Mouse (Mus musculus): Measurements from ENCODE around the gene Pom121. TPM values are rescaled to one million over a fixed set of nuclear protein-coding genes. Genes with fewer than 3 reads are reported as not detected.
A peak's percentile ranks its signal among the peaks of the same experiment; 100 is the strongest.
"Not testable (repeated sequence)": the region's sequence is repeated elsewhere in the genome, so short reads cannot be mapped to it uniquely, and the experiment has no call there.

Pom121 gene
- polyA plus RNA-seq, 1 experiment = 36.0 TPM

DNA sequence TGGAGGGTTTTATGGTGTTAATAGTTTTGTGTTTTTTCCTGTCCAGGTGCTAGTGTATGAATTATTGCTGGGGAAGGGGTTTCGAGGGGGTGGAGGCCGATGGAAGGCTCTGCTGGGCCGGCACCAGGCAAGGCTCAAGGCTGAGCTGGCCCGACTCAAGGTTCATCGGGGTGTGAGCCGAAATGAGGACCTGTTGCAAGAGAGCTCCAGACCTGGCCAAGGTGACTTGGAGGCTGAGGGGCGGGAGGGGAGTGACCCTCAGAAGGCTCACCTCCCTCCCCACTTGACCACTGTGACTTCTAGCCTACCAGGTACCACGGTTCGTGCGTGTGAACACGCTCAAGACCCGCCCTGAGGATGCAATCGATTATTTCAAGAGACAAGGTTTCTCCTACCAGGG, 23.2 kb downstream of the Pom121 start:
- Histone ChIP-seq H3K36me3 (replicated peaks; ENCODE audit: low read length) (peaks cover 48% of the 10 kb centered on the region), H3K4me3 (replicated peaks) (peak overlapping the region; percentile 7), H3K27me3 (replicated peaks) (peaks cover 8% of the 10 kb centered on the region), H3K9me3 (no peaks in the 10 kb centered on the region), H3K4me1 (peaks cover 38% of the 10 kb centered on the region)
- TF ChIP-seq FLI1 (IDR thresholded peaks at IDR 0.05; ENCODE audit: low read length) (no peak), GATA1 (IDR thresholded peaks at IDR 0.05; ENCODE audit: borderline replicate concordance, low read length) (no peak)

DNA sequence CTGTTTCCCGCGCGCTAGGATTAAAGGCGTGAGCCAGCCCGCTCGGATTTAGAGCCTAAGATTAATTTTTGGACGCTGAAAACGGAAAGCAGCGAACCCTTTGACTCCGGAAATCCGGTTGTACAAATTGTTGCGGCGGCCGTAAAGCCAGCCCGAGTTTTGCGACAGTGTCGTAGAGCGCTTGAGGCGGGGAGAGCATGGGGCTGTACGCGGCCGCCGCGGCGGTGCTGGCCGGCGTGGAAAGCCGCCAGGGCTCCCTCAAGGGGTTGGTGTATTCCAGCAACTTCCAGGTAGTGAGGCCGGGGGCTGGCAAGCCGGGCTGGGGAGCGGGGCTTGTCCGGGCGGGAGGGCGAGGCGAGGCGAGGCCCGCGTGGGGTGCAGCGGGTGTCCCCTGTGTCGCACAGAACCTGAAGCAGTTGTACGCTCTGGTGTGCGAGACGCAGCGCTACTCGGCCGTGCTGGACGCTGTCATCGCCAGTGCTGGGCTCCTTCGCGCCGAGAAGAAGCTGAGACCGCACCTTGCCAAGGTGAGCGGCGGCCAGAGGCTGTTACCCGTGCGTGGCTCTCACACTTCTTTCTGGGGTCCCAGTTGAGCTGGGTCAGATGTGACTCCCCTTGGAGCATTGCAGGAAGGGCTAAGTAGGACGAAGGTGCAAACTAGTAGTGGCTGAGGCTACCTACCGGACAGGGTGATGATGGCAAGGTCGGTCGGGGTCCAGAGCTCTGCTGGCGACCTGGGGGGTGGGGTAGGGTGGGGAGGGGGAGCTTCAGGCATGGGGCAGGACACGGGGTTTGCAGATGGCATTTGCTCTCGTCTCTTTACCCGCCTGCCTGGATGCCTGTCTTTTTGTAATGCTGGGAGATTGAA, 24.3 kb downstream of the Pom121 start, which contains the start of gene Nsun5:
TSS of gene Nsun5 (plus strand) at position 167 of the 868 bp plus-strand sequence.
- peak within 1 kb of the TSS; percentile 100 for H3K4me3 ChIP-seq (replicated peaks)
- TF ChIP-seq FLI1 (IDR thresholded peaks at IDR 0.05; ENCODE audit: low read length) = peak; percentile 55; the same call in 1 of the 2 replicates
- no peak for TF ChIP-seq GATA1 (IDR thresholded peaks at IDR 0.05; ENCODE audit: borderline replicate concordance, low read length)

DNA sequence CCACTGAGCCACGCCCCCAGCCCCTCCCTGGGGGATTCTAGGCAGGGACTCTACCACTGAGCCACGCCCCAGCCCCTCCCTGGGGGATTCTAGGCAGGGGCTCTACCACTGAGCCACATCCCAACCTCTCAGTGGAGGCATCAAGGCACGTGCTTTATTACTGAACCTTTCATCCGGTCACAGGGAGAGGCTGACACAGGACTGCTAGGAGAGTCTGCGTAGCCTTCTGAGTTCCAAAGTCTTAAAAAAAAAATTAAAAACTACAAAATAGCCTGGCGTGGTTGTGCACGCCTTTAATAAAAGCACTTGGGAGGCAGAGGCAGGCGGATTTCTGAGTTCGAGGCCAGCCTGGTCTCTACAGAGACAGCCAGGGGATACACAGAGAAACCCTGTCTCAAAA, 25.1 kb downstream of the Pom121 start:
- peaks cover 28% of the 10 kb centered on the region for H3K36me3 ChIP-seq (replicated peaks; ENCODE audit: low read length)
- peaks cover 42% of the 10 kb centered on the region for H3K4me1 ChIP-seq
- H3K27me3 ChIP-seq (replicated peaks) = peaks cover 22% of the 10 kb centered on the region
- H3K4me3 ChIP-seq (replicated peaks) = peak overlapping the region; percentile 100
- H3K9me3 ChIP-seq = not testable (repeated sequence)

More for the DNA sequence above, 24.3 kb downstream of the Pom121 start, which contains the start of gene Nsun5:
- Histone ChIP-seq H3K9me3 (no peaks in the 10 kb centered on the region), H3K36me3 (replicated peaks; ENCODE audit: low read length) (peaks cover 37% of the 10 kb centered on the region), H3K4me1 (peaks cover 42% of the 10 kb centered on the region), H3K27me3 (replicated peaks) (peaks cover 17% of the 10 kb centered on the region)

DNA sequence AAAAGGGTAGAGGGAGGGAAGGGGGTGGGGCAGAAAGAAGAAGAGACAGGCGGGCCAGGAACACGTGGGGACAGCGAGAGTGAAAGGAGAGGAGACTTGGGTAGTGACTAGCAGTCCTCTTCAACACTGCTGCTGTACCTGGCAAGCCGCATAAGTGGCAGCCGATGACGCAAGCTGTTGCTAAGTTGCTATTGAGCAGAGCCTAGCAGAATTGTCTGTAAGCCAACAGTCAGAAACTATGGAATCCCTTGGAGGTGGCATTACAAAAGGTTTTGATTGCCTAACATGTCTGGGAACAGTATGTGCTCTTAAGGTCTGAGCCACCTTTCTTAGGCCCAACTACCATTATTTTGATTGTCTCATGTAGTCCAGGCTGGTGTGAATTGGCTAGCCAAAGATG, 26.0 kb downstream of the Pom121 start:
- peaks cover 51% of the 10 kb centered on the region for H3K4me1 ChIP-seq
- H3K36me3 ChIP-seq (replicated peaks; ENCODE audit: low read length) = peaks cover 20% of the 10 kb centered on the region
- TF ChIP-seq GATA1 (IDR thresholded peaks at IDR 0.05; ENCODE audit: borderline replicate concordance, low read length) (no peak), FLI1 (IDR thresholded peaks at IDR 0.05; ENCODE audit: low read length) (no peak)
- no peaks in the 10 kb centered on the region for H3K9me3 ChIP-seq
- H3K27me3 ChIP-seq (replicated peaks) = peaks cover 30% of the 10 kb centered on the region
- peak overlapping the region; percentile 28 for H3K4me3 ChIP-seq (replicated peaks)

DNA sequence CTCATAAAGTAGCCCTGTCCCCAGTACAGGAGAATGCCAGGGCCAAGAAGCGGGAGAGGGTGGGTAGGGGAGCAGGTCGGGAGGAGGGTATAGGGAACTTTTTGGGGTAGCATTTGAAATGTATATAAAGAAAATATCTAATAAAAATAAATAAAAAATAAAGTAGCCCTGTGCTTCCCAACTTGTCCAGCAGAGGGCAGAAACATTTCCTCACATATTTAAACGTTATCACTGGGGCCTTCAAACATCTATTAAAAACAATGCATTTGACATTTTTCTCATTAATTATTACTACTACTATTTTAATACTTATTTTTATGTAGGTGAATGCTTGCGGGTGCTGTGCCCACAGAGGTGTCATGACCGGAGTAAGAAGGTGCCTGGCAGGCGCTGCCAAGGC, 26.5 kb downstream of the Pom121 start:
- H3K4me3 ChIP-seq (replicated peaks) = no peak overlapping the region
- H3K9me3 ChIP-seq = no peaks in the 10 kb centered on the region
- H3K36me3 ChIP-seq (replicated peaks; ENCODE audit: low read length) = peaks cover 15% of the 10 kb centered on the region
- peaks cover 53% of the 10 kb centered on the region for H3K4me1 ChIP-seq
- H3K27me3 ChIP-seq (replicated peaks) = peaks cover 30% of the 10 kb centered on the region
- TF ChIP-seq GATA1 (IDR thresholded peaks at IDR 0.05; ENCODE audit: borderline replicate concordance, low read length) (no peak), FLI1 (IDR thresholded peaks at IDR 0.05; ENCODE audit: low read length) (no peak)

DNA sequence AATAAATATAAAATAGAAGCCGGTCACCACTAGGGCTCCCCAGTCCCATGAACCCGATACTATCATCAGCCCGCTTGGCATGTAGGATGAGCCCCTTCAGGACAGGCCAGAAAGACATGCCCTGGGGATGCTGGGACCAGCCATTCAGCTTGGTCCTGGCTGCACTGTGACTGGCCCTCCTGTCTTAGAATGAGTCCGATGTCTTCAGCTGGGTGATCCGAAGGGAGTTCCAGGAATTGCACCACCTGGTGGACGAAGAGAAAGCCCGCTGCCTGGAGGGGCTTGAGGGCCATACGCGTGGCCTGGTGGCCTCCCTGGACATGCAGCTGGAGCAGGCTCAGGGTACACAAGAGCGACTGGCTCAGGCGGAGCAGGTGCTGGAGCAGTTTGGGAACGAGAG, 30.8 kb downstream of the Pom121 start:
- peaks cover 38% of the 10 kb centered on the region for H3K27me3 ChIP-seq (replicated peaks)
- no peaks in the 10 kb centered on the region for H3K36me3 ChIP-seq (replicated peaks; ENCODE audit: low read length)
- no peaks in the 10 kb centered on the region for H3K9me3 ChIP-seq
- H3K4me3 ChIP-seq (replicated peaks) = peak overlapping the region; percentile 24
- no peak for TF ChIP-seq GATA1 (IDR thresholded peaks at IDR 0.05; ENCODE audit: borderline replicate concordance, low read length)
- TF ChIP-seq FLI1 (IDR thresholded peaks at IDR 0.05; ENCODE audit: low read length) = no peak
- peaks cover 36% of the 10 kb centered on the region for H3K4me1 ChIP-seq

DNA sequence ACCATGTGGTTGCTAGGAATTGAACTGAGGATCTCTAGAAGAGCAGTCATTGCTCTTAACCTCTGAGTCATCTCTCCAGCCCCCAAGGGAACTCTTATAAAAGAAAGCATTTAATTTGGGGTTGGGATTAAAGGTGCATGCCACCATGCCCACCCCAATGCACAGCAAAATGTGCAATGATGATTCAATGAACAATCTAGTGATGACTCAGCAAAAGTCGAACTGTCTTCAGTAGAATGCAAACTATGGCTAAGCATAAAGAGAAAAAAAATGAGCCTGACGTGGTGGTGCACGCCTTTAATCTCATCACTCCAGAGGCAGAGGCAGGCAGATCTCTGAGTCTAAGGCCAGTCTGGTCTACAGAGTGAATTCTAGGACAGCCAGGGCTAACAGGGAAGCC, 31.8 kb downstream of the Pom121 start:
- Histone ChIP-seq H3K36me3 (replicated peaks; ENCODE audit: low read length) (no peaks in the 10 kb centered on the region), H3K4me1 (peaks cover 29% of the 10 kb centered on the region), H3K27me3 (replicated peaks) (peaks cover 39% of the 10 kb centered on the region), H3K4me3 (replicated peaks) (no peak overlapping the region), H3K9me3 (no peaks in the 10 kb centered on the region)
- TF ChIP-seq FLI1 (IDR thresholded peaks at IDR 0.05; ENCODE audit: low read length) = no peak
- no peak for TF ChIP-seq GATA1 (IDR thresholded peaks at IDR 0.05; ENCODE audit: borderline replicate concordance, low read length)

DNA sequence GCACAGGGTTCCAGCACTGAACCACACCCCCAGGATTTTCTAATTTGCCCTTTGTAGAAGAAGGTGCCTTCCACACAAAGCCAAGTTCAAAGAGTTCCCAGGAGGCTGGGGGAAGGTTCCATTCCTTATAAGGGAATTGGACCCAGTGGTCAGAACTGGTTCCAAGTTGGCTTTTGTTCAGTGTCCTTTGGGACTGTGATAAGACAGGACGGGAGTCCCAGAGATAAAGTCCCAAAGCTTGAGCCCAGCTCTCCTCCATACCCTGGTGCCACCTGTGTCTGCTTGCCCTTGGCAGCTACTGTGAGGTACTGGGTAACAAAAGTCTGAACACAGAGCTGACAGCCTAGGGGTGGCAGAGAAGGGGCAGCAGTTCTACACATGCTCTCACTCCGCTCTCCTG, 34.6 kb downstream of the Pom121 start:
- Histone ChIP-seq H3K4me3 (replicated peaks) (no peak overlapping the region), H3K36me3 (replicated peaks; ENCODE audit: low read length) (no peaks in the 10 kb centered on the region), H3K27me3 (replicated peaks) (peaks cover 33% of the 10 kb centered on the region), H3K4me1 (peaks cover 16% of the 10 kb centered on the region), H3K9me3 (peaks cover 4% of the 10 kb centered on the region; the same call in 1 of the 2 replicates)
- TF ChIP-seq GATA1 (IDR thresholded peaks at IDR 0.05; ENCODE audit: borderline replicate concordance, low read length) (no peak), FLI1 (IDR thresholded peaks at IDR 0.05; ENCODE audit: low read length) (no peak)

DNA sequence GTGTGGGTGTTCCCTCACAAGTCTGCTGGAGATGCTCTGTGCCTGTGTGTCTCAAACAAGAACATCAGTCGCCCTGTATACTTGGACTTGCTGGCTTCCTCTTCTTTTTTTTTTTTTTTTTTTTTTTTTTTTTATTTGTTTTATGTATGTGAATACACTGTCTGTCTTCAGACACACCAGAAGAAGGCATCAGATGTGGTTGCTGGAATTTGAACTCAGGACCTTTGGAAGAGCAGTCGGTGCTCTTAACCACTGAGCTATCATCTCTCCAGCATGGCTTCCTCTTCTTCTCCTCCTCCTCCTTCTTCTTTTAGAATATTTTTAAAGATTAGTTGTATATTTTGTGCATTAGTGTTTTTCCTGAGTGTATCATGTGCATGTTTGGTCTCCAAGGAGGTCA, 36.8 kb downstream of the Pom121 start:
- Histone ChIP-seq H3K27me3 (replicated peaks) (peaks cover 34% of the 10 kb centered on the region), H3K9me3 (peaks cover 4% of the 10 kb centered on the region; the same call in 1 of the 2 replicates), H3K4me3 (replicated peaks) (no peak overlapping the region), H3K4me1 (peaks cover 2% of the 10 kb centered on the region; the same call in 1 of the 2 replicates), H3K36me3 (replicated peaks; ENCODE audit: low read length) (no peaks in the 10 kb centered on the region)
- TF ChIP-seq GATA1 (IDR thresholded peaks at IDR 0.05; ENCODE audit: borderline replicate concordance, low read length) = no peak
- TF ChIP-seq FLI1 (IDR thresholded peaks at IDR 0.05; ENCODE audit: low read length) = no peak

DNA sequence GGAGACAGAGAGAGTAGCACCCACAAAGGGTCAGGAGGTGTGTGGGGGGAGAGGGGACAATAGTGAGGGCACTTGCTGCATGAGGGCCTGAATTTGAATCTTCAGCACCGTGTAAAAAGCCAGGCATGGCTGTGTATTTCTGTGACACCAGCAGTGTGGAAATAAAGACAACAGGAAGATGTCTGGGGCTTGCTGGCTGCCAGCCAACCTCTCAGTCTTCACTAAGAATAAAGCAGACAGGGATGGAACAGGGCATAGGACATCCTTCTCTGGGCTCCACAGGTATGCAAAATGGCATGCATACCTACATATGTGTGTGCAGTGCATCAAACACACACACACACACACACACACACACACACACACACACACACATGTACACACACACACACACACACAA, 38.3 kb downstream of the Pom121 start:
- H3K4me1 ChIP-seq = no peaks in the 10 kb centered on the region
- H3K36me3 ChIP-seq (replicated peaks; ENCODE audit: low read length) = no peaks in the 10 kb centered on the region
- peaks cover 4% of the 10 kb centered on the region; the same call in 1 of the 2 replicates for H3K9me3 ChIP-seq
- peaks cover 39% of the 10 kb centered on the region for H3K27me3 ChIP-seq (replicated peaks)
- TF ChIP-seq GATA1 (IDR thresholded peaks at IDR 0.05; ENCODE audit: borderline replicate concordance, low read length) = no peak
- TF ChIP-seq FLI1 (IDR thresholded peaks at IDR 0.05; ENCODE audit: low read length) = no peak
- no peak overlapping the region for H3K4me3 ChIP-seq (replicated peaks)
